Mouse (Mus musculus) brain, embryonic 14.5 days (tissue): ENCODE measurements around the gene Slc19a1.

Source experiments
- CTCF ChIP-seq: fragments of 200-500 bp; IDR thresholded peaks from 2 replicates; pipeline ENCODE4 v1.5.1; 2012; ENCODE audit warnings: inconsistent platforms, mild to moderate bottlenecking, moderate library complexity, borderline replicate concordance; ENCODE audit not compliant: insufficient read depth, insufficient read length; ENCODE audit errors: extremely low read depth
- POLR2A ChIP-seq: fragments of 200-500 bp; IDR thresholded peaks from 2 replicates; pipeline ENCODE4 v1.6.1; 2012; ENCODE audit warnings: mild to moderate bottlenecking, inconsistent platforms, borderline replicate concordance; ENCODE audit not compliant: poor library complexity, insufficient read depth, insufficient read length, severe bottlenecking; ENCODE audit errors: extremely low read depth

DNA sequence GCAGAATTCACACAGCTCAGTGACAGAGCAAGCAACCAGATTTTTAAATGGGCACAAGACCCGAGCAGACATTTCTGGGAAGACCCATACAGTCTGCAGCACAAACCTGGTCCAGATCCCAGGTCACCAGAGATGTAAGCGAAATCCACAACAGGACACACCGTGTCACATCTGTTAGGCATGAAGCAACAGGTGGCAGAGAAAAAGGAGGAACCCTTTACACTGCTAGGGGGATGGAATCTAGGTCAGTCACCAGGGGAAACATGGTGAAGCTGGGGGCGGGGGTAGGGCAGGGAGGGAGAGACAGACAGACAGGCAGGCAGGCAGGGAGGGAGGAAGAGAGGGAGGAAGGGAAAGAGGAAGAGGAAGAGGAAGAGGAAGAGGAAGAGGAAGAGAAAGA is 76.1 kb downstream of the Slc19a1 start:
- no peak for TF ChIP-seq CTCF
- TF ChIP-seq POLR2A: no peak
